Mouse (Mus musculus) embryo, embryonic 11 days (tissue): ENCODE results near the gene Ntng1.
A peak's percentile ranks its signal among the peaks of the same experiment; 100 is the strongest.
"Not testable (repeated sequence)": the region's sequence is repeated elsewhere in the genome, so short reads cannot be mapped to it uniquely, and the experiment has no call there.

Experiments
- DNase-seq: peaks from one replicate; pipeline ENCODE4 v3.0.0-alpha.2; 2015

Gene Ntng1

DNA sequence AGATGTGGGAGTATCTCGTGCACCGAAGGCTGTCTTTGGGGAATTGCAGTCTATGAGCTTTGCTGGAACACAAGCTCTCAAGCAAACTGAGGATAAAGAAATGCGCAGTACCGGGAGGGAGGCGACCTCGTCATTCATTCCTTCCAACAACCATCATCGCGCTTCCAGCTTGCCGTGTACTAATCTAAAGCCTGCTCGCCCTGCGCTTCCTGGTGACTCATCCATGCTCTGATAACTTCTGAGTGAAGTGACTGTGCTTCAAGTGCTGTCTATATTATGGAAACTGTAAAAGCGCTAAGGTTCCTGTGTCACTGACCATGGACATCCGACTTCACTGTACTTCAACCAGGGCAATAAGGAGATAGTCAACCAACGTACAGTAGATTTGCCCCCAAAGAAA, 371.7 kb downstream of the Ntng1 start:
- no peak for DNase-seq

DNA sequence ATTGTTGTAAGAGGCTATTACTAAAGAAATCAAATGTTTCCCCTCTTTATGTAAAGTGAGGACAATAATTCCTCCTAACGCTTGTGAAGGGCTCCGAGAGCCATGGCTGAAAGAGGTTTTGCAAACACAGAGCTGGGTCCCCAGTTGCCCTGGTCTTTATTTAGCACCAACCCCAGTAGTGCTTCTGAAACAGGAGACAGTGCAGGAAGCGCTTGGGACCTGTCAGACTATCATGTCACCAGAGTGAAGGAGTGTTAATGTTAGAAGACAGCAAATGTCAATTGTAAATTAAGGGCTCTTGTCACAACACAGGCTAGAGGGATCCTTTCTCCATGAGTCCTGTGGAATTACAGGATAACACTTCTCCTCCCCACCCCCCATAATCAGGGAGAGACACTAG, 376.9 kb downstream of the Ntng1 start:
- no peak for DNase-seq

DNA sequence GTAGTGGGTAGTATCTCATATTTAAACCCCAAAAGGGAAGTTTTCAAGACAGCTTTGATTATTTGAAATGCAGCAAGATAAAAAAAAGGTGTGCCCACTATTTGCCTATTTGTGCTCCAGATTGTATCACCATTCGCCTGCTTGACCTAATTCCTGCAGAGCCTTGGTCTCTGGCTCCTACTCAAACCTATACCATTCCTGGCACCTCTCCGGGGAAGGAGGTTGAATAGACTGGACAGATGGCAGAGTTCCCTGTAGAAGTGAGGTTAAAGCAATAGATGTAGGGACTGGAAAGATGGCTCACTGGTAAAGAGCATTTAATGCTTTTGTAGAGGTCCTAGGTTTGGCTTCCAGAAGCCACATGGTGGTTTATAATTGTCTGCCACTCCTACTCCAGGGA, 378.2 kb downstream of the Ntng1 start:
- no peak for DNase-seq

DNA sequence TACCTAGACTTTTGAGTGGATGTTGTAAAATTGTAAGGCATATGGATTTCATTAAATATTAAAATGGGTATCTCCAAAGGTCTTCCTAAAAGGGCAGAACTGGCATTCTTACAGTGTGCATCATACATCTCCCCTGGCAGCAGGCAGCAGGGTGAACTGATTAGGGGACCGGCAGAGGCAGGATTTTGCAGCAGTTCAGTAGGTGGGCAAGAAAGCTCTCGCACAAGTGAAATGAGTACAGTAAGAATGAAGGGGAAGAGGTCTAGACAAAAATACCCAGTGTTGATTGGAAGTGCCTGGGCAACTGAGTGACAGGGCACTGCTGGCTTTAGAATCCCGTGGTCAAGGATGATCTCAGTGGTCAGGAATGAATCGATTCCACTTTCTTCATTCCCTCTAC, 378.7 kb downstream of the Ntng1 start:
- DNase-seq: no peak

DNA sequence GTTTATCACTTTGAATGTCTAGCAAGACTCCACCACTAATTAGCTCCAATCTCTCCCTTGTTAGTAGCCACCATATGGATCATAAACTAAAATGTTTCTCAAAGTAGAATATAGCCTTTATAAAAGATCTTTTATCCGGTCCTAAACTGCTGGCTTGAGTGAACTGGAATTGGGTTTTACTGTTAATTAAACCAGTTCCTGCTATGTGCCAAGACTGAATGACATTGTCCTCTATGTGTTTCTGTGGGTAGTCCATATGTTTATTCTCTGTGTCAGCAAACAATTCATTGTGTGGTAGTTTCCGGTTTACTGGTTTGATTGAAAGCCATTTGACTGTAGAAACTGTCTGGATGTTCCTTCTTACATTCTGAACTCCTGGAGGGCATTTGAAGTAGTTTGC, 387.4 kb downstream of the Ntng1 start:
- DNase-seq: no peak

DNA sequence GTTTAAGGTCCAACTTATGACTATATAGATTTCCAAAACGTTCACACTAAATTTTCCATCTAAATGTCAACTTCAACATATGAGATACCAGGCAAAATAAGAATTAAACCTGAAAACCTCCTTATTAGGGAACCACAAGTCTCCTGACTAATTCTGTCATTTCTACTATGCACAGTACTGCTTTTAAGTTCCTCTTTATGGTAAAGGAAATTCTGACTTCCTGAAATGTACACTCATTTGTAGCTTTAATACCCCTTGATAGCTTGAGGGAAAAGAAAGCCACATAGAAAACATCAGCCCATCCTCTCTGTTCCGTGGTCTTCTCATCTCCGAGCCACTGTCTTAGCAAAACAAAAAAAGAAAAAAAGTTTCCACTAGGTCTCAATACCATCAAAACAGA, 396.2 kb downstream of the Ntng1 start:
- DNase-seq: not testable (repeated sequence)

DNA sequence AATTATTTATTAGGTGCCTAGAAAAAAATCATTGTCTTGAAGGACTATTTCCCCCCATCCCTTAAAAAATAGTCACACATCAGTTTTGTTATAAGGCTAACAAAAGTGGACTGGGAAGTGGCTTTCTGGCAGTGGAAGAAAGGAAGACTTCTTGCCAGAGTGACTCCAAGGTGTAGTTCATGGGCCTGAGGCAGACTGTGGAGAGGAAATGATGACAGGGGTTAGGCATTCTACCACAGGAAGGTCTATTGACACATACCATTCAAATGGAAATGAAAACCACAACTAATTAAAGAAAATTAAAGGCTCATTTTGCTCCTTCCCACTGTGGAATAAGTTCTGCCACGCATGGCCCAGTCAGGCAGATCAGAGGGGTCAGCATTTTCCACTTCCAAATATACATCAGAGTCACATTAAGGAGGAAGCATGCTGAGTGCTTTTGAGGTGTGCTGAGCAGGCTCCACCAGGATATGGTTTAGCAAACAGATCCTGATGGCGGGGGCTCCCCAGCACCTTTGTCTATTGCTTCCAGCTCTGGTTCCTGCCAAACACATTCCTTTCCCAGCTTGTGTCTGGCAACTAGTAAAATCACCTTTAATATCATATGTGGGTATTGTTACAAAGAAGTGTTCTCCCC, 403.2 kb downstream of the Ntng1 start:
- DNase-seq: peak; percentile 12

DNA sequence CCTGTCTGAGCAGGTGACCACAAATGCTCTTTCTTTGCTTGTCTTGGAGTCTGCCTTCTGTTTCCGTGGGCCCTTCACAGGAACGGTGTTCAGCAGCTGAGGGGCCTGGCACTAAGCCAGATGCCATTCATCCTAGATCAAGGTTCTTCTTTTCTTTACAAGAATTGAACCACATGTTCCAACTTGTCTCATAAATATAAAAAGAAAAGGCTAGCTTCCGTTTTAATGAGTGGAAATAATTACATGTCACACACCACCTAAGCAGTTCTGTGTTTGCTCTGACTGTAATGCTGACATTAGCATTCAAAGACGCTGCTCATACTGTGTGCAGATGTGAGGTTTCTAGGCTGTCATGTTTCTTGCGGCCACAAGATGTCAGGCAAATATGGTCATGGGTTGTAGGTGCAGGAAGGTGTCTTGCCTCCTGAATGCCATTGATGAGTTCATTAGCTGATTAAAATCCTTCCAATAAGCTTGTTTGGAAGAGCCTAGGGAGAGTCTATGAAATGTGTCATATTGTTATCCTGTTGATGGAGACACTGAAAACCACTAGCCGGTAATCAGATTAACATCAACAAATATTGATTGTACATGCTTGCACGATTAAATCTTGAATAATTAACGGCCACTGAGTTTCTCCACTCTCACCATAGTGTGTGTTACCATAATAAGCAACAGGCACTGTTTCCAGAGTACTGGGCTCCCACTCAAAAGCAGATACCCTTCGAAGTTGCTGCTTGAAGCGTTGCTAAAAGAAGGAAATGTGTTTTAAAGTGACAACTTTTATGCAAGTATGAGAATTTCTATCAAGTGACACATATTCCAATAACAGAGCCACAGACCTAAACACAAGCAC, 411.3 kb downstream of the Ntng1 start:
- peak; percentile 61 for DNase-seq

DNA sequence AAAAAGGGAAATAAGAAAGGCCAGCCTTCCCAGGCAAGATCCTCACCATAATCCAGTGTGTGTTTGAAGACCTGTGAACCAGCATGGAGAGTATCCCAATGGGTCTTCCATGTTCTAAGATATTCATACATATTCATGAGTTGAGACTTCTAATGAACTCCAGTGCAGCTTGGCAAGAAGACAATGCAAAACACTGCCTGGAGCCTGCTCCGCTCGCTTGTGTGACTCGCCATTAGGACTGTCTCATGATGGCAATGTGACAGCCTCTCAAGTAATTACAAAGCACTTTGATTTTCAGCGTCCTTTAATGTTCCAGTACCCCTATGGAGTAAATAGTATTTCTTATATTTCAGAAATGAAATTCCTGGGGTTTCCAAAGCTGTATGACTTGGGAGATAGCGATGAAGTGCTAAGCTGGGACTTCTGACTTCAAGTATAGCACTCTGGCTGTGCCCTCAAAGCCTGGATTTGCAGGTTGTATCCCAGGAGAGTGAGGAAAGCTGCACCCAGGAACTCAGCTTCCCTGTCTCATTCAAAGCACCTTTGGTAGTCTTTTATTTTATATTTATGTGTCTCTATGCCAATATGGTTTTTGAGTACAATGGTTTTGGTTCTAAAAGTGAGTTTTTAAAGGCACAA, 412.1 kb downstream of the Ntng1 start:
- no peak for DNase-seq
